Mouse (Mus musculus) intestine, embryonic 16.5 days (tissue): ENCODE measurements at regions not wholly inside any gene's neighbourhood (a gene's known extent, or its start where the extent isn't known, plus 50 kb on each side); places are given as distances from the start of the nearest gene placed in this dataset.

Experiments used
- ATAC-seq: fragments of 200-750 bp; cut with Nextera tagmentation; 2 replicates; pipeline ENCODE4 v1.8.0; 2017; ENCODE audit warnings: moderate TSS enrichment, moderate library complexity
- H3K27ac ChIP-seq: fragments of 300-500 bp; sonication (generic); 2 replicates; pipeline ENCODE4 v1.5.1; 2014; ENCODE audit warnings: mild to moderate bottlenecking, low read length
- H3K27me3 ChIP-seq: fragments of 300-500 bp; sonication (generic); replicated peaks from 2 replicates; pipeline ENCODE4 v1.6.1; 2014; ENCODE audit warnings: low read length, control low read depth, mixed read lengths; ENCODE audit not compliant: control insufficient read depth, insufficient read depth
- H3K36me3 ChIP-seq: fragments of 300-500 bp; sonication (generic); 2 replicates; pipeline ENCODE4 v1.6.1; 2014; ENCODE audit warnings: low read length, control low read depth; ENCODE audit not compliant: control insufficient read depth, insufficient read depth
- H3K4me1 ChIP-seq: fragments of 300-500 bp; sonication (generic); 2 replicates; pipeline ENCODE4 v1.6.1; 2014; ENCODE audit warnings: low read length, control low read depth, mixed read lengths; ENCODE audit not compliant: control insufficient read depth, insufficient read depth
- H3K4me2 ChIP-seq: fragments of 300-500 bp; sonication (generic); 2 replicates; pipeline ENCODE4 v1.6.1; 2014; ENCODE audit warnings: low read depth, low read length, control low read depth
- H3K4me3 ChIP-seq: fragments of 300-500 bp; sonication (generic); 2 replicates; pipeline ENCODE4 v1.5.1; 2014; ENCODE audit warnings: mild to moderate bottlenecking, low read length
- H3K9ac ChIP-seq: fragments of 300-500 bp; sonication (generic); 2 replicates; pipeline ENCODE4 v1.6.1; 2014; ENCODE audit warnings: low read depth, low read length
- H3K9me3 ChIP-seq: fragments of 300-500 bp; sonication (generic); 2 replicates; pipeline ENCODE4 v1.6.1; 2016; ENCODE audit warnings: low read length, control low read depth; ENCODE audit not compliant: control insufficient read depth
- WGBS: fragments of 180-500 bp; shearing (Covaris S2); extraction: QIAGEN DNeasy Blood & Tissue Kit; methylation state at CpG from one replicate; pipeline ENCODE4 v1.1.7; 2014; 5-methylcytosine and 5-hydroxymethylcytosine counted together

GRCm38 (mm10) chr4:131316041-131316440 lies 371.9 kb downstream of the Matn1 start:
- Histone ChIP-seq H3K9ac (no peak overlapping the region), H3K27ac (no peak overlapping the region), H3K4me1 (no peaks in the 10 kb centered on the region), H3K9me3 (no peaks in the 10 kb centered on the region), H3K27me3 (no peaks in the 10 kb centered on the region), H3K4me2 (no peak overlapping the region), H3K4me3 (no peak overlapping the region), H3K36me3 (no peaks in the 10 kb centered on the region)
- 73% methylated on average over 3 of the region's 3 CpGs for WGBS
- ATAC-seq, result no peak

GRCm38 (mm10) chr4:131322323-131322722 lies 378.1 kb downstream of the Matn1 start:
- 0 out of 2 replicates have a peak, but pooled peaks have one; percentile 41 for ATAC-seq
- no peaks in the 10 kb centered on the region for H3K4me1 ChIP-seq
- no peaks in the 10 kb centered on the region for H3K9me3 ChIP-seq
- H3K4me2 ChIP-seq, result no peak overlapping the region
- WGBS, result 67% methylated on average over 5 of the region's 5 CpGs
- H3K27ac ChIP-seq, result peak overlapping the region; percentile 7; the same call in 1 of the 2 replicates
- no peaks in the 10 kb centered on the region for H3K36me3 ChIP-seq
- no peak overlapping the region for H3K9ac ChIP-seq
- H3K27me3 ChIP-seq, result no peaks in the 10 kb centered on the region
- no peak overlapping the region for H3K4me3 ChIP-seq

- Histone ChIP-seq H3K4me2 (no peak overlapping the region), H3K36me3 (no peaks in the 10 kb centered on the region), H3K9me3 (no peaks in the 10 kb centered on the region), H3K4me1 (no peaks in the 10 kb centered on the region), H3K4me3 (no peak overlapping the region), H3K27me3 (no peaks in the 10 kb centered on the region), H3K27ac (no peak overlapping the region), H3K9ac (no peak overlapping the region)
- ATAC-seq, result no peak
- WGBS, result 79% methylated on average over 3 of the region's 3 CpGs
Observed at GRCm38 (mm10) chr4:131324486-131324885, 380.3 kb downstream of the Matn1 start.

GRCm38 (mm10) chr4:131325200-131325599 lies 381.0 kb downstream of the Matn1 start:
- 58% methylated on average over 11 of the region's 11 CpGs for WGBS
- no peak overlapping the region for H3K9ac ChIP-seq
- no peaks in the 10 kb centered on the region for H3K27me3 ChIP-seq
- H3K27ac ChIP-seq, result peak overlapping the region; percentile 68
- no peak overlapping the region for H3K4me2 ChIP-seq
- no peaks in the 10 kb centered on the region for H3K36me3 ChIP-seq
- H3K4me1 ChIP-seq, result no peaks in the 10 kb centered on the region
- no peaks in the 10 kb centered on the region for H3K9me3 ChIP-seq
- H3K4me3 ChIP-seq, result no peak overlapping the region
- ATAC-seq, result peak; percentile 66

- H3K27ac ChIP-seq, result peak overlapping the region; percentile 68
Observed at GRCm38 (mm10) chr4:131325609-131326008, 381.4 kb downstream of the Matn1 start.

GRCm38 (mm10) chr4:131329398-131329797 lies 385.2 kb downstream of the Matn1 start:
- no peaks in the 10 kb centered on the region for H3K4me1 ChIP-seq
- peak; percentile 47; the same call in 1 of the 2 replicates for ATAC-seq
- no peaks in the 10 kb centered on the region for H3K27me3 ChIP-seq
- WGBS, result 40% methylated on average over 5 of the region's 5 CpGs
- no peaks in the 10 kb centered on the region for H3K36me3 ChIP-seq
- no peaks in the 10 kb centered on the region for H3K9me3 ChIP-seq
- no peak overlapping the region for H3K9ac ChIP-seq
- no peak overlapping the region for H3K4me2 ChIP-seq
- no peak overlapping the region for H3K27ac ChIP-seq
- no peak overlapping the region for H3K4me3 ChIP-seq

More at GRCm38 (mm10) chr4:131325609-131326008, 381.4 kb downstream of the Matn1 start:
- Histone ChIP-seq H3K36me3 (no peaks in the 10 kb centered on the region), H3K4me3 (no peak overlapping the region), H3K27me3 (no peaks in the 10 kb centered on the region), H3K9me3 (no peaks in the 10 kb centered on the region), H3K4me1 (no peaks in the 10 kb centered on the region), H3K9ac (no peak overlapping the region), H3K4me2 (no peak overlapping the region)
- WGBS, result 48% methylated on average over 3 of the region's 3 CpGs
- peak; percentile 87 for ATAC-seq

GRCm38 (mm10) chr4:131331646-131332045 lies 387.5 kb downstream of the Matn1 start:
- no peaks in the 10 kb centered on the region for H3K36me3 ChIP-seq
- H3K27ac ChIP-seq, result no peak overlapping the region
- H3K4me3 ChIP-seq, result no peak overlapping the region
- no peak for ATAC-seq
- no peaks in the 10 kb centered on the region for H3K4me1 ChIP-seq
- H3K9ac ChIP-seq, result no peak overlapping the region
- H3K4me2 ChIP-seq, result no peak overlapping the region
- no peaks in the 10 kb centered on the region for H3K27me3 ChIP-seq
- no peaks in the 10 kb centered on the region for H3K9me3 ChIP-seq
- 91% methylated on average over 4 of the region's 4 CpGs for WGBS

- Histone ChIP-seq H3K27me3 (no peaks in the 10 kb centered on the region), H3K27ac (no peak overlapping the region), H3K4me1 (no peaks in the 10 kb centered on the region), H3K4me3 (no peak overlapping the region), H3K36me3 (no peaks in the 10 kb centered on the region), H3K9me3 (no peaks in the 10 kb centered on the region), H3K4me2 (no peak overlapping the region), H3K9ac (no peak overlapping the region)
- whole genome bisulfite sequencing, result 74% methylated on average over 3 of the region's 3 CpGs
- ATAC-seq, result no peak
Observed at GRCm38 (mm10) chr4:131336801-131337200, 392.6 kb downstream of the Matn1 start.

GRCm38 (mm10) chr4:131340993-131341695 lies 397.0 kb downstream of the Matn1 start:
- no peaks in the 10 kb centered on the region for H3K36me3 ChIP-seq
- H3K4me2 ChIP-seq, result no peak overlapping the region
- no peaks in the 10 kb centered on the region for H3K9me3 ChIP-seq
- no peak overlapping the region for H3K4me3 ChIP-seq
- 45% methylated on average over 9 of the region's 9 CpGs for WGBS
- no peak overlapping the region for H3K9ac ChIP-seq
- ATAC-seq, result no peak
- no peaks in the 10 kb centered on the region for H3K27me3 ChIP-seq
- no peak overlapping the region for H3K27ac ChIP-seq
- no peaks in the 10 kb centered on the region for H3K4me1 ChIP-seq

- Histone ChIP-seq H3K4me1 (no peaks in the 10 kb centered on the region), H3K36me3 (no peaks in the 10 kb centered on the region), H3K9ac (no peak overlapping the region), H3K9me3 (no peaks in the 10 kb centered on the region), H3K27ac (no peak overlapping the region), H3K4me3 (no peak overlapping the region), H3K27me3 (no peaks in the 10 kb centered on the region), H3K4me2 (no peak overlapping the region)
- ATAC-seq, result no peak
- 76% methylated on average over 3 of the region's 3 CpGs for WGBS
Observed at GRCm38 (mm10) chr4:131346727-131347126, 402.5 kb downstream of the Matn1 start.
